Mouse (Mus musculus) CH12.LX (cell line): ENCODE measurements around the gene Cdyl. TPM values are rescaled to one million over a fixed set of nuclear protein-coding genes. Genes with fewer than 3 reads are reported as not detected.

Source experiments
- DNase-seq: peaks from one replicate; pipeline ENCODE4 v3.0.0-alpha.2; 2013; ENCODE audit errors: extremely low read depth
- H3K27ac ChIP-seq: 2 replicates; pipeline ENCODE4 v1.5.1; 2012; ENCODE audit warnings: low read depth, mild to moderate bottlenecking, control low read depth, moderate library complexity; ENCODE audit not compliant: insufficient read depth
- H3K27me3 ChIP-seq: replicated peaks from 2 replicates; pipeline ENCODE3; 2012; ENCODE audit warnings: inconsistent platforms
- H3K36me3 ChIP-seq, 2 experiments: replicated peaks in 1 of 2; 2 replicates each; pipeline versions ENCODE3 to v1.6.1; 2012; ENCODE audit warnings: inconsistent platforms in 1 of 2, low read length in 1 of 2, mild to moderate bottlenecking in 1 of 2, mixed read lengths in 1 of 2, moderate library complexity in 1 of 2; ENCODE audit not compliant: control insufficient read depth in 1 of 2, insufficient read depth in 1 of 2
- H3K4me1 ChIP-seq, 2 experiments: 2 replicates each; pipeline ENCODE4 v1.6.1; 2012; ENCODE audit warnings: inconsistent platforms in 1 of 2, moderate library complexity in 1 of 2; ENCODE audit not compliant: insufficient read depth in 2 of 2, control insufficient read depth in 1 of 2
- H3K4me2 ChIP-seq: 2 replicates; pipeline ENCODE4 v1.6.1; 2012; ENCODE audit warnings: low read depth, mild to moderate bottlenecking, control low read depth; ENCODE audit not compliant: poor library complexity, insufficient read depth, severe bottlenecking
- H3K4me3 ChIP-seq, 3 experiments: fragments of 150-350 bp in 1 of 3; sonication (generic) in 1 of 3; replicated peaks in 1 of 3; 2 replicates each; pipeline versions ENCODE3 to v1.5.1; 2011 to 2012; ENCODE audit warnings: low read depth in 2 of 3, low read length in 2 of 3, mild to moderate bottlenecking in 2 of 3, moderate library complexity in 2 of 3, control low read depth in 1 of 3, improper control_type of control experiment in 1 of 3, inconsistent platforms in 1 of 3, mixed read lengths in 1 of 3; ENCODE audit not compliant: poor library complexity in 1 of 3
- H3K79me2 ChIP-seq: replicated peaks from 2 replicates; pipeline ENCODE4 v1.6.1; 2012; ENCODE audit warnings: mild to moderate bottlenecking, moderate library complexity; ENCODE audit not compliant: control insufficient read depth, poor library complexity, insufficient read depth, severe bottlenecking; ENCODE audit errors: extremely low read depth
- H3K9ac ChIP-seq: 2 replicates; pipeline ENCODE4 v1.6.1; 2012; ENCODE audit warnings: low read depth, mild to moderate bottlenecking, control low read depth, moderate library complexity; ENCODE audit not compliant: insufficient read depth
- H3K9me3 ChIP-seq: replicated peaks from 2 replicates; pipeline ENCODE3; 2012; ENCODE audit warnings: low read length, inconsistent platforms, mixed read lengths
- BHLHE40 ChIP-seq: IDR thresholded peaks from 2 replicates; pipeline ENCODE4 v1.6.1; 2011; ENCODE audit warnings: mild to moderate bottlenecking, low read depth, low read length, improper control_type of control experiment
- CHD2 ChIP-seq: IDR thresholded peaks from 2 replicates; pipeline ENCODE4 v1.6.1; 2011; ENCODE audit warnings: low read length, improper control_type of control experiment
- ELF1 ChIP-seq: IDR thresholded peaks from 2 replicates; pipeline ENCODE4 v1.6.1; 2014; ENCODE audit warnings: low read depth, mild to moderate bottlenecking, inconsistent platforms, low read length, improper control_type of control experiment
- EP300 ChIP-seq: IDR thresholded peaks from 2 replicates; pipeline ENCODE4 v1.6.1; 2011; ENCODE audit warnings: low read length, improper control_type of control experiment
- IRF4 ChIP-seq: IDR thresholded peaks from 2 replicates; pipeline ENCODE4 v1.6.1; 2014; ENCODE audit warnings: low read depth, mild to moderate bottlenecking, inconsistent platforms, low read length, improper control_type of control experiment
- MAFK ChIP-seq: IDR thresholded peaks from 2 replicates; pipeline ENCODE4 v1.6.1; 2011; ENCODE audit warnings: low read length, improper control_type of control experiment; ENCODE audit not compliant: insufficient replicate concordance
- NELFE ChIP-seq: IDR thresholded peaks from 2 replicates; pipeline ENCODE4 v1.6.1; 2011; ENCODE audit warnings: low read depth, low read length, improper control_type of control experiment
- NRF1 ChIP-seq: IDR thresholded peaks from 2 replicates; pipeline ENCODE4 v1.6.1; 2014; ENCODE audit warnings: low read depth, mild to moderate bottlenecking, inconsistent platforms, low read length, improper control_type of control experiment, moderate library complexity
- PAX5 ChIP-seq: IDR thresholded peaks from 2 replicates; pipeline ENCODE4 v1.6.1; 2012; ENCODE audit warnings: low read length, inconsistent platforms, mixed read lengths
- POLR2A ChIP-seq: IDR thresholded peaks from 2 replicates; pipeline ENCODE4 v1.6.1; 2011; ENCODE audit warnings: low read depth, mild to moderate bottlenecking, improper control_type of control experiment, low read length
- POLR2AphosphoS2 ChIP-seq: IDR thresholded peaks from 2 replicates; pipeline ENCODE4 v1.6.1; 2011; ENCODE audit warnings: low read depth, low read length, improper control_type of control experiment
- RAD21 ChIP-seq: IDR thresholded peaks from 2 replicates; pipeline ENCODE4 v1.6.1; 2011; ENCODE audit warnings: low read depth, mild to moderate bottlenecking, low read length, improper control_type of control experiment, moderate library complexity
- RCOR1 ChIP-seq: conservative IDR thresholded peaks from 2 replicates; pipeline ENCODE4 v1.6.1; 2012; ENCODE audit warnings: low read depth, mild to moderate bottlenecking, inconsistent platforms, low read length, improper control_type of control experiment
- SIN3A ChIP-seq: IDR thresholded peaks from 2 replicates; pipeline ENCODE4 v1.6.1; 2012; ENCODE audit warnings: low read length, improper control_type of control experiment, inconsistent platforms
- TBP ChIP-seq: conservative IDR thresholded peaks from 2 replicates; pipeline ENCODE4 v1.6.1; 2011; ENCODE audit warnings: low read depth, low read length, improper control_type of control experiment
- UBTF ChIP-seq: IDR thresholded peaks from 2 replicates; pipeline ENCODE4 v1.6.1; 2012; ENCODE audit warnings: low read depth, mild to moderate bottlenecking, inconsistent platforms, low read length, improper control_type of control experiment, moderate library complexity
- USF1 ChIP-seq: IDR thresholded peaks from 2 replicates; pipeline ENCODE4 v1.6.1; 2014; ENCODE audit warnings: low read depth, mild to moderate bottlenecking, inconsistent platforms, low read length, improper control_type of control experiment
- USF2 ChIP-seq: conservative IDR thresholded peaks from 2 replicates; pipeline ENCODE4 v1.6.1; 2011; ENCODE audit warnings: low read depth, low read length, improper control_type of control experiment
- ZMIZ1 ChIP-seq: IDR thresholded peaks from 2 replicates; pipeline ENCODE4 v1.6.1; 2012; ENCODE audit warnings: low read depth, mild to moderate bottlenecking, inconsistent platforms, low read length, improper control_type of control experiment
- ZNF384 ChIP-seq: IDR thresholded peaks from 2 replicates; pipeline ENCODE4 v1.6.1; 2012; ENCODE audit warnings: low read depth, low read length, improper control_type of control experiment, inconsistent platforms
- dilution Hi-C: fragments of 300-500 bp; cut with MboI; formaldehyde crosslinking; loops from 2 replicates; pipeline ENCODE4 v1.14.3; 2020; ENCODE audit warnings: low sequenced_read_pairs; ENCODE audit not compliant: extremely low pct_unique_long_range_greater_than_20kb, extremely low pct_ligation_motif_present
- in situ Hi-C: fragments of 300-500 bp; cut with MboI; formaldehyde crosslinking; loops from 3 replicates; pipeline ENCODE4 v1.14.3; 2019; ENCODE audit warnings: low sequenced_read_pairs, low pct_ligation_motif_present, low pct_unique_long_range_greater_than_20kb, mixed read lengths
- polyA plus RNA-seq: library from polyadenylated mRNA; unstranded; fragments of >175 nt; gene quantifications from 2 replicates; pipeline ENCODE4 v1.2.1, GENCODE M21; 2012; ENCODE audit warnings: low read depth; ENCODE audit not compliant: insufficient read length
- total RNA-seq, 2 experiments: library from RNA; depleted of rRNA; stranded (reverse); fragments of 300-350 nt in 1 of 2; fragments of >200 nt in 1 of 2; gene quantifications; 2 replicates each; pipeline ENCODE4 v1.2.3; 2012 to 2014

The Cdyl gene
- 9.1 and 9.7 TPM in 2 replicates for total RNA-seq (2012; rRNA removed)
- total RNA-seq (2014; rRNA removed): 5.7 TPM in 2 replicates
- polyA plus RNA-seq: 8.3 and 12.6 TPM in 2 replicates

DNA sequence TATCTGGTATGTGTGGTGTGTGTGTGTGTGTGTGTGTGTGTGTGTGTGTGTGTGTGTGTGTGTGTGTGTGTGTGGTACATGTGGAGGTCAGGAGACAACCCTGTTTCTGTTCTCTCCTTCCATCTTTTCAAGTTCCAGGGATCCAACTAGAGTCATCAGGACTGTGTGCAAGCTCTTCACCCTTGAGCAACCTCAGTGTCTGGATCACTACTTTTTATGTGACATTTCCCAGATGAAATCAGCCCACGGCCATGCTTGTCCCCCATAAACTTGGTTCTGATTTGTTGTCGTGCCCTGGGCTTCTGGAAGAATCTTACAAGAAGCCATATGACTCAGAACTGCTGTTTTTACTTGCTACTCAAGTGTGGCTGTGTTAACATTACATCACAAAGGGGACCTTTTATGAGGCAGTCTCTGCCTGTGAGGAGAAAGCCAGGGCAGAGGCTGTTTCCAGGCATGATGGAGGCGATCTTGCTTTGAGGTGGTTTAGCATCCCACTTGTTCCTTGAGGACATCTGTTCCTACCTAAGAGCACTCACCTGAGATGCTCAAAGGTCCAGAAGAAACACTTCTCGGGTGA is at the start of gene Cdyl:
Cdyl (plus strand) TSS at position 428 of the 580 bp plus-strand sequence.
- no peak for DNase-seq
- H3K9ac ChIP-seq: no peak within 1 kb of the TSS
- no peak for TF ChIP-seq PAX5
- TF ChIP-seq USF1: no peak
- no peak for TF ChIP-seq CHD2
- TF ChIP-seq ZNF384: no peak
- no peak for TF ChIP-seq BHLHE40
- no peak for TF ChIP-seq ZMIZ1
- TF ChIP-seq RAD21: no peak
- TF ChIP-seq MAFK: no peak
- no peak for TF ChIP-seq NELFE
- TF ChIP-seq UBTF: no peak
- no peak for TF ChIP-seq POLR2A
- TF ChIP-seq TBP: no peak
- no peak for TF ChIP-seq RCOR1
- TF ChIP-seq POLR2AphosphoS2: no peak
- no peak for TF ChIP-seq ELF1
- TF ChIP-seq SIN3A: no peak
- no peak for TF ChIP-seq IRF4
- no peaks in the 10 kb centered on the region for H3K79me2 ChIP-seq
- dilution Hi-C loops: no loop called here
- H3K27me3 ChIP-seq: no peaks in the 10 kb centered on the region
- H3K9me3 ChIP-seq: no peaks in the 10 kb centered on the region
- no peak within 1 kb of the TSS for H3K4me2 ChIP-seq
- no peak within 1 kb of the TSS for H3K4me3 ChIP-seq
- peaks cover 0 to 9% of the 10 kb centered on the region in 2 experiments; a peak in 2 of 4 replicates for H3K4me1 ChIP-seq
- H3K27ac ChIP-seq: no peak within 1 kb of the TSS
- in situ Hi-C loops: no loop called here
- H3K36me3 ChIP-seq: no peaks in the 10 kb centered on the region

DNA sequence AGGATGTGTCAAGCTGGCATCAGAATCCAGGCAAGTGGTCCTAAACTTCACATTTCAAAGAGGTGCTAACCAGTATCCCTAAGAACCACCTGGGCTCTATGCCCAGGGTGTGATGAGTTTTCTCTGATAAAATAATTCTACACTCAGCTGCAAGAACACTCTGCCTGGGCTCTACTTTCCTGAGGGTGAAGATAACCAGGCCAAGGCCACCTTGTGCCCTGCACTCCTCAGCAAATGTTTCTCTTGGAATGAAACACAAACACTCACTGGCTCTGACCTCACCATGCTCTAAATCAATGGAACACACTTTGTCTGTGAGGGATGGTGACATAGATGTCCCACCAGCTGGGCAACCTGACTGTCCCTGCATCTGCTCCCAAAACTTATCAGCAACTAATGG is 48.9 kb upstream of the Cdyl start:
- no peak overlapping the region; the same call in 1 of the 2 replicates for H3K4me2 ChIP-seq

More for the DNA sequence above, 48.9 kb upstream of the Cdyl start:
- H3K4me3 ChIP-seq: no peak overlapping the region
- H3K36me3 ChIP-seq: no peaks in the 10 kb centered on the region
- H3K27ac ChIP-seq: no peak overlapping the region
- no peaks in the 10 kb centered on the region for H3K27me3 ChIP-seq
- TF ChIP-seq USF2: no peak
- no peak for TF ChIP-seq EP300
- TF ChIP-seq NRF1: no peak
- TF ChIP-seq ELF1: no peak
- TF ChIP-seq RCOR1: no peak
- no peaks in the 10 kb centered on the region for H3K9me3 ChIP-seq
- DNase-seq: no peak
- no peak overlapping the region for H3K9ac ChIP-seq
- in situ Hi-C loops (no loop called here), dilution Hi-C loops (no loop called here)
- peaks cover 5 to 34% of the 10 kb centered on the region in 2 experiments; a peak in 3 of 4 replicates for H3K4me1 ChIP-seq
- no peaks in the 10 kb centered on the region for H3K79me2 ChIP-seq
